Mouse (Mus musculus) left cerebral cortex, adult 2 months (tissue): Measurements from ENCODE around the gene Tbc1d10c. TPM values are rescaled to one million over a fixed set of nuclear protein-coding genes. Genes with fewer than 3 reads are reported as not detected.

ENCODE experiments used
- DNase-seq, 2 experiments: peaks; one replicate each; pipeline ENCODE4 v3.0.0; 2021 to 2022; ENCODE audit warnings: low spot score in 2 of 2, mixed read lengths in 1 of 2; ENCODE audit errors: extremely low spot score in 1 of 2
- H3K27ac ChIP-seq: fragments of 200-600 bp; 2 replicates; pipeline ENCODE4 v1.8.1; 2022
- H3K4me3 ChIP-seq: fragments of 200-600 bp; 2 replicates; pipeline ENCODE4 v1.8.1; 2022
- CTCF ChIP-seq: fragments of 200-600 bp; IDR thresholded peaks from 2 replicates; pipeline ENCODE4 v1.8.1; 2022; ENCODE audit warnings: antibody characterized with exemption, mild to moderate bottlenecking, moderate library complexity
- intact Hi-C: fragments of 180-260 bp; cut with DNase I; formaldehyde crosslinking; loops from one replicate; pipeline ENCODE4 v1.15.1; 2025
- total RNA-seq, 2 experiments: library from RNA; stranded (reverse); gene quantifications; 2 replicates each; pipeline ENCODE4 v1.2.3; 2021

Gene Tbc1d10c
- total RNA-seq, 2 experiments from 2014 or later: 1.4 to 1.5 TPM

GRCm38 (mm10) chr19:4226779-4227178, 35.7 kb upstream of the Tbc1d10c start:
- intact Hi-C loops: loop anchor here (5.0 kb wide), 1 partner anchor 209 kb away; no protein-coding TSS in a partner anchor
- TF ChIP-seq CTCF: no peak
- no peak for DNase-seq

GRCm38 (mm10) chr19:4222165-4222564, 31.1 kb upstream of the Tbc1d10c start:
- no peak overlapping the region for H3K27ac ChIP-seq
- intact Hi-C loops: no loop called here
- H3K4me3 ChIP-seq: no peak overlapping the region
- TF ChIP-seq CTCF: no peak
- no peak for DNase-seq

More at GRCm38 (mm10) chr19:4226779-4227178, 35.7 kb upstream of the Tbc1d10c start:
- no peak overlapping the region for H3K27ac ChIP-seq
- H3K4me3 ChIP-seq: no peak overlapping the region

DNA sequence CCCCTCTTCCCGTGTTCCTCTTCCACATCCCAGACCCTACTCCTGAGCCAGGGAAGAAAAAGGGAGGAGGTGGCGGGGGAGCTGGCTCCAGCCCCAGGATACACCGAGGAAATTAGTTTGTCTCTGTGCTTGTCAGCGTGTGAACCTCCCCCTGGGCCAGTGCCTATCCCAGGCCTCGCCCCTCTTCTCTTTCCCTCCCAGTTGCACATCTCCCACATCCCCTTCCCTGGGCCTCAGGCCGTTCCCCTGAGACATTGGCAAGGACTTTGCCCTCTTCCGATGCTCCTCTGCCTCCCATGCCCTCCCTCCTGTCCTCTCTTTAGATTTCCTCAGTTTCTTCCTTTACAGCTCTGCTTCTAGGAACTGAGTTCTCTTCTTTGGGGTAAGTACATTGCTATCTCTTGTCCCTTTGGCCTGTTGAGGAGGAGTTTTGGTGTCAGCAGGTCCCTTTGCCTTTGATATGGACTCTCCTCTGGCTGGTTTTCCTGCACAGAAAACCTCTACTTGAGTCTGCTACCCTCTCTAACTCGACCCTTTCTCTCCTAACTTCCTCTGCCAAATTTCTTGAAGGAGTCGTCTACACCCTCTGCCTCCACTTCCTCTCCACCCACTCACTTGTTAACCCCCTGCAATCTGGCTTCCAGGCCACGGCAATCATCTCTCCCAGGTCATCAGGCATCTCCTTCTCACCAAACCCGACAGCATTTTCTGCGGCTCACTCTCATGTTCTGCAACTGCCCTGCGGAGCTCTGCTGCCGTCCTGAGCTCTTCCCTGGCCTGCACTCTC, 30.1 kb upstream of the Tbc1d10c start:
- TF ChIP-seq CTCF: no peak
- intact Hi-C loops: no loop called here
- Histone ChIP-seq H3K27ac (no peak overlapping the region), H3K4me3 (no peak overlapping the region)
- no peak for DNase-seq

- TF ChIP-seq CTCF: no peak
- DNase-seq: no peak
- intact Hi-C loops: no loop called here
- Histone ChIP-seq H3K4me3 (no peak overlapping the region), H3K27ac (no peak overlapping the region)
These were observed 29.3 kb upstream of the Tbc1d10c start for GRCm38 (mm10) chr19:4220416-4220815.

GRCm38 (mm10) chr19:4219943-4220342, 28.9 kb upstream of the Tbc1d10c start:
- DNase-seq: no peak
- H3K27ac ChIP-seq: no peak overlapping the region
- intact Hi-C loops: no loop called here
- no peak overlapping the region for H3K4me3 ChIP-seq
- TF ChIP-seq CTCF: no peak

DNA sequence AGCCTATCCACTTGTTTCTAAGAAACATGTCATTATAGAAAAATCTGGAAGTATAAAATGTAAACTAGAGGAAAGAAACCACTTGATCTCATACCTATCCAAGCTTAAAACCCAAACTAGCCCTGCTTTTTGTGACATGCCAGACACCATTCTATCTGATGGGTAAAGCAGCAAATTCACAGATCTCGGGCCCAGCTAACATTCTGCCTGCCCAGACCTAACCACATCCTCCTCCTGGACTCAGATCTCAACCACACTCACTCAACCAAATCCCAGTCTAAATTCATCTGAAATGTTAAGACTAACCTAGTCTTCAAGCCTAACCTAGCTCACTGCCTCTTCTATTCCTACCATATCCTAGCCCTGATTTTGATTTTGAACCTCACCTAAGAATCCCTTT, 27.7 kb upstream of the Tbc1d10c start:
- Histone ChIP-seq H3K4me3 (no peak overlapping the region), H3K27ac (no peak overlapping the region)
- intact Hi-C loops: no loop called here
- TF ChIP-seq CTCF: no peak
- no peak for DNase-seq

- Histone ChIP-seq H3K27ac (no peak overlapping the region), H3K4me3 (no peak overlapping the region)
- intact Hi-C loops: no loop called here
- no peak for TF ChIP-seq CTCF
- DNase-seq: no peak
These were observed 27.2 kb upstream of the Tbc1d10c start for GRCm38 (mm10) chr19:4218293-4218692.

DNA sequence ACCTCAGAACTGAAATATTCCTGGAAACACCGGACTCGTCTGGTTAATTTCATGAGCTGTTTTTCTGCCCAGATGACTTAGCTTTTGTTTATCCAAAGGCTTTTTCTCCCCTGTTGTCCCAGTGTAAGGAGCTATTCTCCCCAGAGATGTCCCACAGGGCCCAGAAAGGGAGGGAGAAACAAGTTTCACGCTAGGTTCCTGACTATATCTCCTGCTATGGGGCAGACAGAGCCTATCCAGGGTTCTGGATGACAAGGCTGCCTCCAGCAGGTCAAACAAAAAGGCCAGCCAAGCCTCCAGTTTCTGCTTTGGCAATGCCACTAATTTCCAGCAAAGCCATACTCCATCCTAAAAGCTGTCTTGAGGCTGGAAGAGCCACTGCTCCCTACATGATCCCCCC, 26.8 kb upstream of the Tbc1d10c start:
- H3K4me3 ChIP-seq: no peak overlapping the region
- intact Hi-C loops: no loop called here
- H3K27ac ChIP-seq: no peak overlapping the region
- TF ChIP-seq CTCF: no peak
- no peak for DNase-seq

DNA sequence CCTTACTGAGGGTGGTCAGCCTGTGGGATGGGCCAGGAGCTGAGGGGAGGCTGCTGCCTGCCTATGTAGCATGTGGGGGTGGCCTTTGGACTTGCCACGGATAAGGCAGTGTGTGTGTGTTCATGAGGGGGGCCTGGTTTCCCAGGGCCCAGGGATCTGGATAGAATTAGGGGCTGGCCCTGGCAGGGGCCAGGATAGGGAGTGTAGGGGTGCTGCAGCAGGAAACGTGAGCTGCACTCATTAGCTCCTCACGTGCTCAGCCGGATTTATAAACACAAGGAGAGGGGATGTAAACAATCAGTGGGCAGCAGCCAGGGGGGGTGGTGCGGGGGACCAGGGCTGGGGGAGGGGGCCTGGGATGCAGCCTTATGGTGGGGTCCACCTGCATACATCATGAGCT, 26.1 kb upstream of the Tbc1d10c start:
- intact Hi-C loops: no loop called here

DNA sequence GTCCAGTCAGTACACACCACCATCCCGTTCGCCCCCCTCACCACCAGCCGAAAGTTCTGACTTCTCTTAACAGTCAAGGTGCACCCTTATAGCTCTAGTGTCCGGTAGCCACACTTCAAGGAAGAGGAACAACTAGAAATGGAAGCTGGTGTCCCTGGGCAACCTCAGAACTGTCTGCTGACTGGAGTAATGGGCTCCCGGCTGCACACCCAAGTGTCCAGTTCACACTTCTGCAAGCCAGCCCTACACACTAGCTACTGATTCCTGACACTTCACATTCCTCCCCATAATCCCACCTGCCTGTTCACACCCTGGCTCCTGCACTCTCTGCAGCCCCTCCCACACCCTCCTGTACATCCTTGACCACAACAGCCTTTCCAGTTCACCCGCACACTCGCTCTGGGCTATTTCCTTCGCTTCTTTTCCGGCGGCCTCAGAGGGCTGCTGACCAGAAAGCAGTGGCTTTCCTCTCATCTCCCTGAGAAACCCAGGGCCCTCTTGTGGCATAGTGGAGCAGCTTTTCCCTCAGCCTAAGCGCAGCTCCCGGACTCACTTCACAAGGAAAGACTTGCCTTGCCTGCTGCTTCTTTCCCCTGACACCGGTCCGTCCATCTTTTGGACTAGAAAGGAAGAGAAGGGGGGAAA, 25.1 kb upstream of the Tbc1d10c start:
- Histone ChIP-seq H3K27ac (no peak overlapping the region), H3K4me3 (no peak overlapping the region)
- DNase-seq: no peak
- peak; percentile 59 for TF ChIP-seq CTCF
- intact Hi-C loops: no loop called here

More for the DNA sequence above, 26.1 kb upstream of the Tbc1d10c start:
- no peak overlapping the region for H3K27ac ChIP-seq
- H3K4me3 ChIP-seq: no peak overlapping the region
- no peak for DNase-seq
- TF ChIP-seq CTCF: no peak

DNA sequence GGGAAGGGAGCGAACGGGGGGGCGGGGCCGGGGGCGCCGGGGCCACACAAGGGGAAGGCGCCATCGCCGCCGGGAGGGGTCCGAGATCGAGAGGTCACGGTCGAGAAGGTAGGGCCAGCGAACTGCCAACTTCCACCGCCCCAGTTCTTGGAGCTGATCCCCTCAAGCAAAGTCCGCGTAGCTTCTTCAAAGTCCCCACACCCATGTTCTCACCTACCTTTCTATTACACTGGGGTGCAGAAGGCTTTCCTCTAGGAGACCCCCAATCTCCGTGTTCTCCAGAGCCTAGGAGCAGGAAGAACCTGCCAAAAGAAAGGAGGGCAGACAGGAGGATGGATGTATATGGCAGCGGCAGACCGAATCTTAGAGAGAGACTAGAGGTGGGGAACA, 24.4 kb upstream of the Tbc1d10c start:
- intact Hi-C loops: no loop called here
- no peak for TF ChIP-seq CTCF
- DNase-seq: no peak
- Histone ChIP-seq H3K4me3 (peak overlapping the region; percentile 47), H3K27ac (no peak overlapping the region)

- TF ChIP-seq CTCF: no peak
- no peak overlapping the region for H3K27ac ChIP-seq
- peak overlapping the region; percentile 47 for H3K4me3 ChIP-seq
- intact Hi-C loops: no loop called here
- no peak for DNase-seq
These were observed 23.8 kb upstream of the Tbc1d10c start for GRCm38 (mm10) chr19:4214771-4215450.
